Mouse (Mus musculus) gastrocnemius, postnatal 25 days (tissue): ENCODE results near the gene Arfip2. TPM values are rescaled to one million over a fixed set of nuclear protein-coding genes. Genes with fewer than 3 reads are reported as not detected.

Source experiments
- DNase-seq: peaks from one replicate; pipeline ENCODE4 v3.0.0; 2022
- total RNA-seq, 2 experiments: library from RNA; stranded (reverse); gene quantifications; 1 replicate in 1 of 2; 2 replicates in 1 of 2; pipeline ENCODE4 v1.2.3; 2021

The Arfip2 gene
- total RNA-seq, 2 experiments from 2014 or later = 9.9 to 11.0 TPM

DNA sequence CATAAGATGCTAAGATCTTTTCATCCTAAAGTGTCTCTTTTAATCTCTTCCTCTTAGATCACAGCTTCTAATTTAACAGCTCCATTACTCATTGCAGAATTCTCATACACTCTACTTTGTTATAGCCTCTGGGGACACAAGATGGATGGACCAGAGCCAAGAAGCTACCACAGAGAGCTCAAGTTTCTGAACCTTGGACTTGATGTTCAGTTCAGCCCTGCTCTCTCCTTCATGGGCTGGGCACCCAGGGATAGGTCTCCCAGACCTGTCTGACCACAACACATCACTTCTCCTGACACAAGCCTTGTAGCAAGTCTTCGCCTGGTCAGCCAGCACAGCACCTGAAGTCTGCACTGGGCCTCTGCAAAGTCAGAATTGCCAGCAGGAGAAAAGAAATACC, 25.8 kb downstream of the Arfip2 start:
- DNase-seq = no peak

DNA sequence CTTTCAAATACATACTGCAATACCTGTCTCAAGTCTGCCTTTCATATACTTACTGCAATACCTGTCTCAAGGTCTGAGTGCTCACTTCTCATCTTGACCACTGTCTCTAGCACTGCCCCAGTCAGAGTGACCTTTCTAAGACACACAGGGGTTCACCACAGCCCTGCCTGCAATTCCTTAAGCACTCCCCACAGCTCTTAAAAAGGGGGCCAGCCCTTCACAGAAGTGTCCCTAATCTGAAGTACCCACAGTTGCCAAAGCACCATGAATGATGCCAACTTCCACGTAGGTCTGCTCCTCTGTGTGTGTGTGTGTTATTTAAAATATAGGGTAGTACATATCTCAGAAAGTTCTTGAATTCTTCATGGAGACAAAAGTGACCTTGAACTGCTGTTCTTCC, 28.4 kb downstream of the Arfip2 start:
- no peak for DNase-seq

DNA sequence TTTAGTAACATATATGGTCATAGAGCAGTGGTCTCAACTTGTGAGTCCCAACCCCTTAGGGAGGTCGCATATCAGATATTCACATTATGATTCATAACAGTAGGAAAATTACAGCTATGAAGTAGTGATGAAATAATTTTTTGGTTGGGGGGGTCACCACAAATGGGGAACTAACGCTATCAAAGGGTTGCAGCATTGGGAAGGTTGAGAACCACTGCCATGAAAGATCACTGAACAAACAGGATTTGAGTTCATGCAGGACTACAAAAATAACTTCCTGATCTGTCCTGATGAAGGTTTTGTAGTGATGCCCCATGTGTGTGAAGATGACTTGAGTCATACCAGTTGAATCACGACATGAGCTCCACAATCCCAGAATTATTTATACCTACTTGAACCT, 31.7 kb downstream of the Arfip2 start:
- no peak for DNase-seq

DNA sequence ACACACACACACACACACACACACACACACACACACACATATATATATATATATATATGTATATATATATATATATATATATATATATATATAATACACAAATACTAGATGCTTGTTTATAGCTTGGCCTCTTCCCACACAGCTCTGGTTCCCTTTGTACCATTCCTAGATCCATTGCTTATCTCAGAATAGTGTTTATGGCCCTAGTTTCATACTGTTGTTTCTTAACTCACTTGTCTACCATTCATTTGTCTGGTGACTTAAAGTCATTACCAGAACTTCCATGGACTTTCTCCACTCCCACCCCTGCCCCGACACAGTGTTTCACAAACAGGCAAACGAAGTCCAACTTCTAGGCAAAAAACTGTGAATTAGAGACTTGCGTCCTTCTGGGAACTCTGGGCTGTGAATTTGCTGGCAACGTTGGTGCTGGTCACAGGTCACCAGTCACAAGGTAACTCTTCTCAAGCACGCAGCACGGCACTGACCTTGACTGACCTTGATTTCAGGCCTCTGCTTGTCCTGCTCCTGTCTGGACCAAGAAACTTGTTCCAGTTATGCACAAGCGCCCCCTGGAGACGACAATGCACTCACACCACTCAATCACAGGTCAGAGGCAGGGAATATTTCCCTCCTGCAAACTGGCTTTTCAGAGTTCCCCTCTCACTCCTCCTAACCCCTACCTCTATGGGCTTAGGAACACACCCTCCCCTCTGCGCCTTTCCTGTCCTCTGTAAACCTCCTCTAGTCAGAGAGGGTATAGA, 37.2 kb downstream of the Arfip2 start:
- peak; percentile 36 for DNase-seq

DNA sequence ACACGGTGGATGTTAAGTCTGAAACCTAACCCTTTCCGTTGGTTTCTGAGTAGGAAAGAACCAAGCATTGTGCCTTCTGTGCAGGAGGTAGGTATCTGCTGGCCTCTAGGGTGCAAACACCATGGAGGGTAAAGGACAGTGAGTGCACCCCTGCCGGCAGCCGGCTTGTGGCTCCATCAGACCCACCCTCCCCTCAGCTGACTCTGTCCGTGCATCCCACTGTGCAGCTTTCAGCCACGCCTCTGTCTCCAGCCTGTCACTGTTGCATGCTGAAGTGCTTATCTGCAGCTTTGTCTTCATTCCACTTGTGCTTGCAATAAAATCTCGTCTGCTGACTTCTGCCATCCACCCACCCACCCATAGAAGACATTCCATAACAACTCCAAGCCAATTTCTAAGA, 50.1 kb downstream of the Arfip2 start:
- no peak for DNase-seq

DNA sequence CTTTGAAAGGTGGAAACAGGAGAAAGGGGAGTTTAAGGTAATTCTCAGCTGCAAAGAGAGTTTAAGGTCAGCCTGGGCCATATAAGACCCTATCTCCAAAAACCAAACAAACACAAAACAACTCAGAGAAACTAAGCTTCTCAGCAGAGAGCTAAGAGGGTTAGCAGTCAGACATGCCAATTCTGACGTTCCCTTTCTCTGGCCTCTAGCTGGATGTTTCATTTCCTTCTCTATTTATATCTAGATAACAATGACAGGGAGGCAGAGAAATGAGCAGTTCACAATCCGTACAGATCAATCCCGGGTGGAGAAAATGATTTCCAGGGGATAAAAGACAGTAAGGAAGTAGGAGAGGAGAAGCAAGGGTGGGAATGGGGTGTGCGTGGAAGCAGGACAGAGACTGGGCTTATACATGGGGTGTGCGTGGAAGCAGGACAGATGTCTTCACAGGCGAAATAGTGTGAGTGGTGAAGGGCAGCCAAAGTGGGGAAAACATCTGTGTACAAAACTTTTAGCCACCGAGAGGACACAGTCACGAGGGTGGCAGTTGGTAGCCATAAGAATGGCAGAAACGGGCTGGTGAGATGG, 51.8 kb downstream of the Arfip2 start:
- DNase-seq = no peak

Other genes with a start within 250 kb of the Arfip2 start
- gene Fam160a2, start 240.4 kb downstream of the Arfip2 start, total RNA-seq = 10 to 100 TPM; 12.5 to 12.9 TPM
- gene Cnga4, start 235.8 kb downstream of the Arfip2 start, total RNA-seq = not detected
- not detected for gene Cckbr, start 214.7 kb downstream of the Arfip2 start, total RNA-seq
- 10 to 100 TPM; 14.3 to 19.6 TPM for gene Cavin3, start 158.1 kb downstream of the Arfip2 start, total RNA-seq
- 10 to 100 TPM; 48.6 to 51.5 TPM for gene Smpd1, start 86.1 kb downstream of the Arfip2 start, total RNA-seq
- gene Apbb1, start 58.8 kb downstream of the Arfip2 start, total RNA-seq = 1 to 10 TPM; 6.5 to 9.1 TPM
- gene Hpx, start 40.3 kb downstream of the Arfip2 start, total RNA-seq = not detected
- gene Trim3, start 6.8 kb downstream of the Arfip2 start, total RNA-seq = 10 to 100 TPM; 14.7 to 17.0 TPM
- gene Timm10b, start 360 bp downstream of the Arfip2 start, total RNA-seq = 10 to 100 TPM; 58.3 to 59.5 TPM
- 1 to 10 TPM; 1.8 to 3.1 TPM for gene Gm45799, start 136 bp upstream of the Arfip2 start, total RNA-seq
- under 1 TPM; 0.69 to 0.99 TPM for gene Dnhd1, start 10.4 kb upstream of the Arfip2 start, total RNA-seq
- gene Ilk, start 96.2 kb upstream of the Arfip2 start, total RNA-seq = 10 to 100 TPM; 49.9 to 59.5 TPM
- 1 to 10 TPM; 8.9 to 9.0 TPM for gene Rrp8, start 97.0 kb upstream of the Arfip2 start, total RNA-seq
- 10 to 100 TPM; 79.5 to 84.6 TPM for gene Taf10, start 103.9 kb upstream of the Arfip2 start, total RNA-seq
- gene Tpp1, start 111.8 kb upstream of the Arfip2 start, total RNA-seq = 10 to 100 TPM; 37.5 to 38.7 TPM
- 1 to 10 TPM; 4.3 to 5.3 TPM for gene Dchs1, start 147.2 kb upstream of the Arfip2 start, total RNA-seq
- gene Mrpl17, start 170.7 kb upstream of the Arfip2 start, total RNA-seq = 100 to 1,000 TPM in 1 of 2 experiments, 10 to 100 TPM in 1; 98.2 to 104 TPM